8 mouse cellular contexts compared by ENCODE assay signal in the genomic region with DNA sequence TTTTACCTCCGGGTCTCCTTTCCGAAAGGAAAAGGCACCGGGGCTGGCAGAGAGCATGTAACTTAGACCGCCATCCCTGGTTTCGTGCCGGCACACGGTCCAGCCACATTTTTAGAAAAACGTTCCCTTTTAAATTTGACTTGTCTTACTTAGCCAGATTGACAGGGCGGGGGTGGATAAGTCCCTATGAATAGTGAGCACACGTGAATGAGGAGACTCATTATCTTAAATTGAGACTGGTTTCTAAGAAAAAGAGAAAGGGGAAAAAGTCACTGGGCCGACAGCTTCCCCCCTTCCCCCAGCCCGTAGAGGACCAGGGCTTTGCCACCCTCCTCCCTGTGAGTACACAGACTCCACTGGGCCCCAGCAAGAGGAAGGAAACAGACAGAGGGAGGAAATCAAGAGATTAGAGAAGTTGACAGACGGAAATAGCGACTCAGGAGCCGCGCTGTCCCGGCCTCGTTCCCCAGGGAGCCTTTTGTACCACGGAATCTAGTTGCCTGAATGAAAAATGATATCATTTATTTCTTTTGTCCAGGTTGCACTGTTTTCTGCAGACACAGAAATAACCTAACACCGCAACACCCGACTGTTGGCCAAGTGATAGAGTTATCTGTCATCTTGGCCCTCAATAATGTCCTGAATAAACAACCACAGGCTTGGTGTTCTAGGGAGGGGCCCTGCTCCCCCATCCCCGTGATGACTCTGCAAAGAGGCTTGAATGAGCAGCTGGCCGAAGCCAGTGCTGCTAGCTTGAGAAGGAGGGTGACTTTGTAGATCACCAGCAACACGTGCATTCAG. TPM values are rescaled to one million over a fixed set of nuclear protein-coding genes. Genes with fewer than 3 reads are reported as not detected.
DNase-seq lines count a peak whose midpoint lies in the region; ATAC-seq and TF ChIP-seq lines count a peak whose summit lies in the region.

No protein-coding gene starts in this region.

- 0 out of 2 replicates have a peak, but pooled peaks cover 3% of the 10 kb centered on the region for H3K4me1 ChIP-seq in intestine, postnatal 0 days (replicated peaks; ENCODE audit: control insufficient read depth, insufficient read depth, low read length)
- peaks cover 21% of the 10 kb centered on the region for H3K4me1 ChIP-seq in lung, embryonic 15.5 days
- H3K4me1 ChIP-seq in stomach, embryonic 15.5 days: peaks cover 11% of the 10 kb centered on the region; the same call in 1 of the 2 replicates

- TF ChIP-seq CTCF in left cerebral cortex, adult 2 months (IDR thresholded peaks at IDR 0.05): no peak
- TF ChIP-seq CTCF in intestine, postnatal 0 days (IDR thresholded peaks at IDR 0.05; ENCODE audit: low read depth): no peak

- intact Hi-C loops in left cerebral cortex, adult 2 months (cut with DNase I): no loop called here
- intact Hi-C loops in left cerebral cortex, postnatal 4 days (cut with DNase I): no loop called here

- H3K9ac ChIP-seq in intestine, postnatal 0 days (ENCODE audit: low read depth, low read length): no peak overlapping the region
- H3K9ac ChIP-seq in lung, embryonic 15.5 days: no peak overlapping the region
- no peak overlapping the region for H3K9ac ChIP-seq in stomach, embryonic 15.5 days

- H3K36me3 ChIP-seq in intestine, postnatal 0 days (ENCODE audit: control insufficient read depth, insufficient read depth): no peaks in the 10 kb centered on the region
- no peaks in the 10 kb centered on the region for H3K36me3 ChIP-seq in lung, embryonic 15.5 days
- H3K36me3 ChIP-seq in stomach, embryonic 15.5 days: no peaks in the 10 kb centered on the region

- 0 out of 2 replicates have a peak overlapping the region, but pooled peaks have one; percentile 24 for H3K27ac ChIP-seq in left cerebral cortex, adult 2 months
- H3K27ac ChIP-seq in intestine, postnatal 0 days (ENCODE audit: low read depth, low read length): no peak overlapping the region
- H3K27ac ChIP-seq in lung, embryonic 15.5 days: peak overlapping the region; percentile 62
- peak overlapping the region; percentile 63; the same call in 1 of the 2 replicates for H3K27ac ChIP-seq in stomach, embryonic 15.5 days

- 0 out of 2 replicates have a peak, but pooled peaks have one; percentile 31 for ATAC-seq in intestine, postnatal 0 days
- ATAC-seq in lung, embryonic 15.5 days (ENCODE audit: borderline replicate concordance, extremely low read depth, low FRiP score, low TSS enrichment): peak; percentile 72; the same call in 1 of the 2 replicates
- peak; percentile 60; the same call in 1 of the 2 replicates for ATAC-seq in stomach, embryonic 15.5 days (ENCODE audit: insufficient read depth, low FRiP score, low read depth)

- no peak for DNase-seq in left cerebral cortex, adult 2 months (ENCODE audit: extremely low spot score in 1 of 2, low spot score in 2 of 2)
- no peak for DNase-seq in left cerebral cortex, postnatal 4 days
- DNase-seq in heart, adult 18-20 months: peak; percentile 78 to 88
- no peak for DNase-seq in left cerebral cortex, adult 8-10 months (ENCODE audit: low spot score in 2 of 2)
- DNase-seq in frontal cortex, postnatal 14 days (ENCODE audit: low spot score in 2 of 2): no peak

- no peak overlapping the region for H3K4me3 ChIP-seq in left cerebral cortex, adult 2 months
- H3K4me3 ChIP-seq in intestine, postnatal 0 days (ENCODE audit: low read depth, low read length): no peak overlapping the region
- H3K4me3 ChIP-seq in lung, embryonic 15.5 days: no peak overlapping the region
- peak overlapping the region; percentile 3; the same call in 1 of the 2 replicates for H3K4me3 ChIP-seq in stomach, embryonic 15.5 days (replicated peaks)

- no peaks in the 10 kb centered on the region for H3K27me3 ChIP-seq in intestine, postnatal 0 days (replicated peaks; ENCODE audit: control insufficient read depth, insufficient read depth, low read length)
- H3K27me3 ChIP-seq in lung, embryonic 15.5 days: peaks cover 6% of the 10 kb centered on the region; the same call in 1 of the 2 replicates
- no peaks in the 10 kb centered on the region for H3K27me3 ChIP-seq in stomach, embryonic 15.5 days (replicated peaks)

- WGBS in intestine, postnatal 0 days: 20% methylated on average over 24 of the region's 24 CpGs
- WGBS in lung, embryonic 15.5 days: 13% methylated on average over 24 of the region's 24 CpGs
- 20% methylated on average over 24 of the region's 24 CpGs for WGBS in stomach, embryonic 15.5 days

- no peaks in the 10 kb centered on the region for H3K9me3 ChIP-seq in intestine, postnatal 0 days (ENCODE audit: control insufficient read depth)
- no peaks in the 10 kb centered on the region for H3K9me3 ChIP-seq in lung, embryonic 15.5 days
- H3K9me3 ChIP-seq in stomach, embryonic 15.5 days: no peaks in the 10 kb centered on the region

- peak overlapping the region; percentile 32 for H3K4me2 ChIP-seq in intestine, postnatal 0 days (replicated peaks; ENCODE audit: low read depth)
- peak overlapping the region; percentile 42 for H3K4me2 ChIP-seq in lung, embryonic 15.5 days
- H3K4me2 ChIP-seq in stomach, embryonic 15.5 days: peak overlapping the region; percentile 36

RNA-seq across cellular contexts. Expression of gene Sost, which starts 14.1 kb away (rescaled TPM):
- not detected for total RNA-seq in left cerebral cortex, adult 2 months (2021)
- total RNA-seq in left cerebral cortex, postnatal 4 days (2021): not detected
- 1 to 10 TPM; 1.9 to 2.0 TPM for total RNA-seq in heart, adult 18-20 months (2021)
- polyA plus RNA-seq in intestine, postnatal 0 days (2015; fragmentation: Nextera tagmentation; extraction: Ambion mirVana): not detected in 2 replicates
- polyA plus RNA-seq in lung, embryonic 15.5 days (2015; fragmentation: Nextera tagmentation; extraction: Ambion mirVana): 0.44 and 0.52 TPM in 2 replicates
- polyA plus RNA-seq in stomach, embryonic 15.5 days (2015; fragmentation: Nextera tagmentation; extraction: Ambion mirVana): 0.08 and 0.10 TPM in 2 replicates
- under 1 TPM in 1 of 4 experiments, not detected in 3; 0.19 TPM for total RNA-seq in left cerebral cortex, adult 8-10 months (2022)

RNA-seq across cellular contexts. Expression of gene Cfap97d1, which starts 31.3 kb away (rescaled TPM):
- total RNA-seq in left cerebral cortex, adult 2 months (2021): not detected
- not detected for total RNA-seq in left cerebral cortex, postnatal 4 days (2021)
- not detected for total RNA-seq in heart, adult 18-20 months (2021)
- polyA plus RNA-seq in intestine, postnatal 0 days (2015; fragmentation: Nextera tagmentation; extraction: Ambion mirVana): not detected in 2 replicates
- not detected in 2 replicates for polyA plus RNA-seq in lung, embryonic 15.5 days (2015; fragmentation: Nextera tagmentation; extraction: Ambion mirVana)
- not detected in 2 replicates for polyA plus RNA-seq in stomach, embryonic 15.5 days (2015; fragmentation: Nextera tagmentation; extraction: Ambion mirVana)
- total RNA-seq in left cerebral cortex, adult 8-10 months (2022): not detected

RNA-seq across cellular contexts. Expression of gene Dusp3, which starts 34.1 kb away (rescaled TPM):
- total RNA-seq in left cerebral cortex, adult 2 months (2021): 100 to 1,000 TPM; 206 to 220 TPM
- 10 to 100 TPM; 53.2 to 56.5 TPM for total RNA-seq in left cerebral cortex, postnatal 4 days (2021)
- total RNA-seq in heart, adult 18-20 months (2021): 100 to 1,000 TPM; 107 to 117 TPM
- polyA plus RNA-seq in intestine, postnatal 0 days (2015; fragmentation: Nextera tagmentation; extraction: Ambion mirVana): 49.9 and 53.5 TPM in 2 replicates
- polyA plus RNA-seq in lung, embryonic 15.5 days (2015; fragmentation: Nextera tagmentation; extraction: Ambion mirVana): 18.8 and 20.0 TPM in 2 replicates
- 22.5 and 25.0 TPM in 2 replicates for polyA plus RNA-seq in stomach, embryonic 15.5 days (2015; fragmentation: Nextera tagmentation; extraction: Ambion mirVana)
- 100 to 1,000 TPM; 194 to 239 (median 216) TPM for total RNA-seq in left cerebral cortex, adult 8-10 months (2022)

RNA-seq across cellular contexts. Expression of gene Meox1, which starts 58.6 kb away (rescaled TPM):
- total RNA-seq in left cerebral cortex, adult 2 months (2021): under 1 TPM; 0.50 to 0.91 TPM
- 1 to 10 TPM; 1.2 to 1.5 TPM for total RNA-seq in left cerebral cortex, postnatal 4 days (2021)
- total RNA-seq in heart, adult 18-20 months (2021): 1 to 10 TPM; 4.3 to 6.5 TPM
- polyA plus RNA-seq in intestine, postnatal 0 days (2015; fragmentation: Nextera tagmentation; extraction: Ambion mirVana): 3.8 and 4.1 TPM in 2 replicates
- 10.3 and 10.4 TPM in 2 replicates for polyA plus RNA-seq in lung, embryonic 15.5 days (2015; fragmentation: Nextera tagmentation; extraction: Ambion mirVana)
- polyA plus RNA-seq in stomach, embryonic 15.5 days (2015; fragmentation: Nextera tagmentation; extraction: Ambion mirVana): 5.0 and 5.3 TPM in 2 replicates
- total RNA-seq in left cerebral cortex, adult 8-10 months (2022): under 1 TPM; 0.26 to 0.74 (median 0.54) TPM

Comparison
In these comparisons a context has a peak if more than half of its experiments do, and no peak if none do; other contexts are left out.
1. DNase-seq: peak in heart, adult 18-20 months (2 of 2); none in left cerebral cortex, adult 2 months (0 of 2), left cerebral cortex, postnatal 4 days (single experiment), left cerebral cortex, adult 8-10 months (0 of 2) and frontal cortex, postnatal 14 days (0 of 2).
2. Peak in every context shown above with its lines, with median percentiles within 50 percentile points of each other: ATAC-seq and H3K4me2 ChIP-seq.